Mouse (Mus musculus) neural tube, embryonic 13.5 days (tissue): ENCODE data around the gene Fgf9. TPM values are rescaled to one million over a fixed set of nuclear protein-coding genes. Genes with fewer than 3 reads are reported as not detected.

Experiments used
- ATAC-seq: fragments of 200-750 bp; cut with Nextera tagmentation; 2 replicates; pipeline ENCODE4 v1.8.0; 2017; ENCODE audit warnings: low read depth, mild to moderate bottlenecking, moderate TSS enrichment, moderate library complexity
- H3K27ac ChIP-seq: fragments of 300-500 bp; sonication (generic); replicated peaks from 2 replicates; pipeline ENCODE4 v1.5.1; 2015; ENCODE audit warnings: moderate library complexity, mild to moderate bottlenecking, inconsistent platforms
- H3K27me3 ChIP-seq: fragments of 300-500 bp; sonication (generic); 2 replicates; pipeline ENCODE4 v1.6.1; 2015; ENCODE audit warnings: mild to moderate bottlenecking, inconsistent platforms
- H3K36me3 ChIP-seq: fragments of 300-500 bp; sonication (generic); 2 replicates; pipeline ENCODE4 v1.6.1; 2015; ENCODE audit warnings: mild to moderate bottlenecking, inconsistent platforms
- H3K4me1 ChIP-seq: fragments of 300-500 bp; sonication (generic); replicated peaks from 2 replicates; pipeline ENCODE4 v1.6.1; 2015; ENCODE audit warnings: inconsistent platforms
- H3K4me2 ChIP-seq: fragments of 300-500 bp; sonication (generic); 2 replicates; pipeline ENCODE4 v1.6.1; 2015; ENCODE audit warnings: inconsistent platforms, mild to moderate bottlenecking, moderate library complexity
- H3K4me3 ChIP-seq: fragments of 300-500 bp; sonication (generic); 2 replicates; pipeline ENCODE4 v1.5.1; 2015; ENCODE audit warnings: mild to moderate bottlenecking, inconsistent platforms
- H3K9ac ChIP-seq: fragments of 300-500 bp; sonication (generic); 2 replicates; pipeline ENCODE4 v1.6.1; 2015; ENCODE audit warnings: moderate library complexity, mild to moderate bottlenecking, inconsistent platforms
- H3K9me3 ChIP-seq: fragments of 300-500 bp; sonication (generic); 2 replicates; pipeline ENCODE4 v1.6.1; 2016; ENCODE audit warnings: inconsistent platforms
- WGBS: fragments of 180-500 bp; shearing (Covaris S2); methylation state at CpG from one replicate; pipeline ENCODE4 v1.1.7; 2015; 5-methylcytosine and 5-hydroxymethylcytosine counted together
- polyA plus RNA-seq: library from polyadenylated mRNA; unstranded; fragments of >200 nt; fragmentation: Nextera tagmentation; extraction: Ambion mirVana; gene quantifications from 2 replicates; pipeline ENCODE4 v1.2.1, GENCODE M21; 2015

Gene Fgf9
- polyA plus RNA-seq = 13.0 and 17.5 TPM in 2 replicates

DNA sequence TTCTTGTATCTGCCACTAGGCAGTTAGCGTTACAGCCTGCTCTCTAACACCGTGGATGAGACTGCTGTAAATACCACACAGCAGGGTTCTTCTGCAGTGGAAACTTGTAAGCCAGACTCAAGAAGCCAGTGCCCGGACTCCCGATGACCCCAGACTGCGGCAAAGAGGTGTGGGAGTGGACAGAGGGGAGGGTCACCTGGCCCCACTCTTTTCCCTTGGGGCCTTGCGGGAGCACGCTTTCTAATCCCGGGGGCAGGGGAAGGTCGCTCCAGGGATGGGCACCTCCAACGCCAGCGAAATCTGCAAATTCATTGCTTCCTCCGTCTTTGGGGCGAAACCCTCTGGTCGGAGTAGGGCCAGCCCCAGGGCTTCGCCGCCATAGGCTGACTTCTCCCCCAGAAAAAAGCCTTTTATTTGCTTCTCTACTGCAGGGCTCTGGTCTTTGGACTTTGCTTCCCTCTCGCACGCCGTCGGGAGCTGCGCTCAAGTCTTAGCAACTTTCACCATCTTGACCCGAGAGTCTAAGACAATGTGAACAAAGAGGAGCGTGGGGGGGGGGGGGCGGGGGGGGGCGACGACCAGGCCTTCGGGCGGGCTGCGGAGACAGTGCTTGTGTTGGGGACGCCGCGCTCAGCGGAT is at the start of gene Fgf9:
Fgf9 (plus strand) TSS at position 67 of the 639 bp plus-strand sequence.
- H3K9me3 ChIP-seq = no peaks in the 10 kb centered on the region
- peaks cover 51% of the 10 kb centered on the region for H3K4me1 ChIP-seq
- H3K36me3 ChIP-seq = no peaks in the 10 kb centered on the region
- peak within 1 kb of the TSS; percentile 69 for H3K4me3 ChIP-seq
- ATAC-seq = peak; percentile 6; the same call in 1 of the 2 replicates
- under 1% methylated on average over 31 of the region's 33 CpGs for WGBS
- H3K4me2 ChIP-seq = peak within 1 kb of the TSS; percentile 96
- H3K9ac ChIP-seq = peak within 1 kb of the TSS; percentile 82
- peak within 1 kb of the TSS; percentile 52 for H3K27ac ChIP-seq
- H3K27me3 ChIP-seq = peaks cover 43% of the 10 kb centered on the region

DNA sequence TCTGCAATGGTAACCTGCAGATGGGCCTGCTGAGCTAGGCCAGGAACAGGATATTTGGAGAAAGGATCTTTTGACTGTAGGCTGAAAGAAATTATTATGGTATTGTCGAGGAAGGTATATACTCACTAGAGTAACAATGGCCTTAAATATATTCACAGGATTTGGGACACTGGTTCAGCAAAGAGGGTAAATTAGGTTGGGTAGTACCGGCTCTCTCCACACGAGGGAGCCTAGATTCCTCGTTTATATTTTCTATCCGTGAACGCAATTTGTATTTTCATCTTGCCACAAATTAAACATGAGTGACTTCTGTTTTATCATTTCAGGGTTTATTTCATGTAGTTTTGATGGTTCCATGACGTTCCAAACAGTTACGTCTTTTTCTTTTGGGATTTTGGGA is 35.8 kb upstream of the Fgf9 start:
- Histone ChIP-seq H3K4me2 (no peak overlapping the region), H3K9ac (no peak overlapping the region), H3K27me3 (no peaks in the 10 kb centered on the region; the same call in 1 of the 2 replicates), H3K36me3 (no peaks in the 10 kb centered on the region), H3K4me1 (peaks cover 4% of the 10 kb centered on the region; the same call in 1 of the 2 replicates), H3K9me3 (no peaks in the 10 kb centered on the region), H3K27ac (no peak overlapping the region), H3K4me3 (no peak overlapping the region)
- 10% methylated on average over 8 of the region's 8 CpGs for WGBS
- ATAC-seq = no peak

DNA sequence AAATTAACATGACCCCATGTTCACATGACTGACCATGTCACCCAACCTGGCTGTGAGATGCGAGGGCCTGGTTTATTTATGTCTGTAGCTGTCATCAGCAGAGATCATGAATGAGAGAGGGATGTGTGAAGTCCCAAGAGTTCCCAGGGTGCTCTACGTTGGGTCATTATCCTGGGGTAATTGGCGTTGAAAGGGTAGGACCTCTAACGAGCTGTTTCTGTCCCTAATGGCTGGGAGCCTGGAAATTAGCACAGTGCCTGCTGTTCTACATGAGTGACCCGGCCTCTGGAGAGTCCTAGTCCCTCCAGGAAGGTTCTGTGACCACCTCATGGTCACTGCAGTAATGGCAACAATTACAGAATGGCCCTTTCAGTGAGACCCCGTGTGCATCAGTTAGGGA is 34.2 kb upstream of the Fgf9 start:
- no peak overlapping the region for H3K9ac ChIP-seq
- WGBS = 6% methylated on average over 6 of the region's 6 CpGs
- H3K27me3 ChIP-seq = no peaks in the 10 kb centered on the region; the same call in 1 of the 2 replicates
- no peak overlapping the region for H3K27ac ChIP-seq
- H3K4me3 ChIP-seq = no peak overlapping the region
- no peak overlapping the region for H3K4me2 ChIP-seq
- H3K9me3 ChIP-seq = no peaks in the 10 kb centered on the region
- no peaks in the 10 kb centered on the region for H3K36me3 ChIP-seq
- peaks cover 4% of the 10 kb centered on the region; the same call in 1 of the 2 replicates for H3K4me1 ChIP-seq
- no peak for ATAC-seq

DNA sequence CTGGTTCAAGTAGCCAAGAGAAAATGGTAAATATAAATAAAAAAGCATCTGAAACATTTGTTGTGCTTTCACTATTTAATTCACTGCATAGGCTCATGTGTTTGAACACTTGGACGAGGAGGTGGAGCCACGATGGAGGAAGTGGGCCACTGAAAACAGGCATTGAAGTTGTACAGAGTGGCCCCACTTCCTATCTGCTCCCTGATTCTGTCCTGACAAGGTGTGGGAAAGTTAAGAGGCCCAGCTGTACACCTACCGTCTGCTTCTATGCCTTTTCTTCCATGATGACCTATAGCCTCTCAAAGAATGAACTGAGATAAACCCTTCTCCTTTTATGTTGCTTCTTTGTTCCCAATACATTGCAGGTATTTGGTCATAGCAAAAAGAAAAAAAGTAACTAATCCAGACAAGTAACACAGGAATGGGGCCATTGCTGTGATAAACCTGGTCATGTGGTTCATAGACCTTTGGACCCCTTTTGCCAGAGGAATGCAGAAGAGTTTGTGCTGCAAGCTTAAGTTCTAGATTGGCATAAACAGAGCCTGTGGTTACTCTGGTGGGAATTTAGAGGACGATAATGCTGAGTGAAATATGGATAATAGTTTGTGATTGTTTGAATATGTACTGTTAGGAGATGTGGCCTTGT is 23.6 kb upstream of the Fgf9 start:
- Histone ChIP-seq H3K27ac (no peak overlapping the region), H3K27me3 (no peaks in the 10 kb centered on the region), H3K9me3 (no peaks in the 10 kb centered on the region), H3K9ac (no peak overlapping the region), H3K36me3 (no peaks in the 10 kb centered on the region), H3K4me2 (no peak overlapping the region), H3K4me3 (no peak overlapping the region), H3K4me1 (no peaks in the 10 kb centered on the region)
- WGBS = 87% methylated on average over 4 of the region's 4 CpGs
- no peak for ATAC-seq

DNA sequence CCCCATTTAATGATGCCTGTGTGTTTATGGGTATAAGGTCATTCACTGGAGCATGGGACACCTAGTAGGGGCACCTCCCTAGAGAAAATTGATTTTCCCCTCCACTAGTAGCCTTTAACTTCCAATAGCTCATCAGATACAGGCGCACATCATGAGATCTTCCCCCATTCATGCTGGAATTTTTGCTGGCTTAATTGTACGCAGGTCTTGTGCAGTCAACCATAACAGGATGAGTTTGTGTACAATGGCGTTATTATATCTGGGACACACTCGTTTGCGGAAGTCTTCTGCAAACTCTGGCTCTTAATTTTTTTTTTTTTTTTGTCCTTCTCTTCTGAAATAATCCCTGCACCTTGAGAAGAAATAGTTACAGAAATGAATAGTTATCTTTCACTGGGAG is 19.7 kb upstream of the Fgf9 start:
- H3K9me3 ChIP-seq = no peaks in the 10 kb centered on the region
- H3K9ac ChIP-seq = no peak overlapping the region
- no peak overlapping the region for H3K27ac ChIP-seq
- ATAC-seq = no peak
- WGBS = 79% methylated on average over 5 of the region's 5 CpGs
- H3K36me3 ChIP-seq = no peaks in the 10 kb centered on the region
- H3K27me3 ChIP-seq = no peaks in the 10 kb centered on the region
- H3K4me1 ChIP-seq = no peaks in the 10 kb centered on the region
- no peak overlapping the region for H3K4me3 ChIP-seq
- H3K4me2 ChIP-seq = no peak overlapping the region

- 28% methylated on average over 2 of the region's 2 CpGs for WGBS
Measured at GRCm38 (mm10) chr14:58067586-58067985, 2.8 kb upstream of the Fgf9 start.

DNA sequence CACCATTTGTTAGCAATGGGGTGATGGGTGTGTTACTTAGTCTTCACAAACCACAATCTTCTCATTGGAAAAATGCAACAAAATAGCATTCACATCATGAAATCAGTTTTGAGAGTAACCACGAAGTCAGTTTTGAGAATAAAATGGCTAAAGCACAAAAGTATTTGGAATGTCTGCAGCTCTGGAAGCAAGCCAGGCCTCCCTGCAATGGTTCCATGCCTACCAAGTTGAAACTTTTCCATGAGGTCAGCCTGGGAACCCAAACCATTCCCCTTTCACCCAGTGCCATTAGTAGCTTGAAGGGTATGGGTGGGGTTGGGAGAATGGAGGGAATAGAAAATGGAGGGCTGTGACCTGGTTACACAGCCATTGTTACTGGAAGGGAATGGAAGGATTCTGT is 1.7 kb upstream of the Fgf9 start:
- Histone ChIP-seq H3K27ac (no peak overlapping the region), H3K9me3 (no peaks in the 10 kb centered on the region), H3K9ac (no peak overlapping the region), H3K36me3 (no peaks in the 10 kb centered on the region), H3K4me3 (no peak overlapping the region), H3K27me3 (peaks cover 30% of the 10 kb centered on the region), H3K4me2 (no peak overlapping the region), H3K4me1 (peaks cover 31% of the 10 kb centered on the region)
- ATAC-seq = no peak
- 92% methylated on average over 1 of the region's 1 CpGs for WGBS

More at GRCm38 (mm10) chr14:58067586-58067985, 2.8 kb upstream of the Fgf9 start:
- no peak for ATAC-seq
- Histone ChIP-seq H3K9me3 (no peaks in the 10 kb centered on the region), H3K4me3 (no peak overlapping the region), H3K4me1 (peaks cover 21% of the 10 kb centered on the region), H3K4me2 (no peak overlapping the region), H3K9ac (no peak overlapping the region), H3K27me3 (peaks cover 19% of the 10 kb centered on the region), H3K27ac (no peak overlapping the region), H3K36me3 (no peaks in the 10 kb centered on the region)

DNA sequence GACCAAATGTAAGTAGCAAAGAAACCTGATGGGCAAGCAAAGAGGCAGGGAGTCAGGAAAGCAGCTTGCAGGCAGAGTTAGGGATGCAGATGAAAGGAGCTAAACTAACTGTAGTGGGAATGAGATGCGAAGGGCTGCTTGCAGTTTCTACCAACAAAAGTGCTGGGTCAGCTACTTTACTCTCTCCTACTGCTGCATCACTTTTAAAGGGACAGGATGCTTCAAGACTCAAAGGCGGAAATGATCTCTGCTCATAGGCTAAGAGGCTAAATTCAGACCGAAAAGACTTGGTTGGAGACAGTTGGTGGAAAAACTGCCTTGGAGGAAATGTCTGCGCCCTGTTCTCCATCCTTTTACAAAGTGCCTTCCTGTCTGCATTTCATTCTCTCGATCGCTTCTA is 420 bp upstream of the Fgf9 start:
- Histone ChIP-seq H3K9me3 (no peaks in the 10 kb centered on the region), H3K36me3 (no peaks in the 10 kb centered on the region), H3K27ac (no peak overlapping the region), H3K4me1 (peaks cover 44% of the 10 kb centered on the region), H3K4me2 (peak overlapping the region; percentile 96), H3K4me3 (peak overlapping the region; percentile 69), H3K27me3 (peaks cover 43% of the 10 kb centered on the region), H3K9ac (peak overlapping the region; percentile 82)
- ATAC-seq = no peak
- WGBS = 2% methylated on average over 6 of the region's 6 CpGs

GRCm38 (mm10) chr14:58071120-58071641 is 834 bp downstream of the Fgf9 start:
- H3K27ac ChIP-seq = peak overlapping the region; percentile 52

GRCm38 (mm10) chr14:58071830-58072770 is 1.8 kb downstream of the Fgf9 start:
- WGBS = under 1% methylated on average over 79 of the region's 85 CpGs
- peak overlapping the region; percentile 52 for H3K27ac ChIP-seq
- H3K9ac ChIP-seq = peak overlapping the region; percentile 82
- no peaks in the 10 kb centered on the region for H3K9me3 ChIP-seq
- H3K27me3 ChIP-seq = peaks cover 58% of the 10 kb centered on the region
- peak overlapping the region; percentile 96 for H3K4me2 ChIP-seq
- peaks cover 64% of the 10 kb centered on the region for H3K4me1 ChIP-seq
- no peaks in the 10 kb centered on the region for H3K36me3 ChIP-seq
- ATAC-seq = peak; percentile 75
- H3K4me3 ChIP-seq = peak overlapping the region; percentile 69

More at GRCm38 (mm10) chr14:58071120-58071641, 834 bp downstream of the Fgf9 start:
- WGBS = under 1% methylated on average over 31 of the region's 31 CpGs
- Histone ChIP-seq H3K4me1 (peaks cover 56% of the 10 kb centered on the region), H3K4me3 (peak overlapping the region; percentile 69), H3K9me3 (no peaks in the 10 kb centered on the region), H3K27me3 (peaks cover 49% of the 10 kb centered on the region), H3K9ac (peak overlapping the region; percentile 82), H3K4me2 (peak overlapping the region; percentile 96), H3K36me3 (no peaks in the 10 kb centered on the region)
- peak; percentile 13; the same call in 1 of the 2 replicates for ATAC-seq

- peak overlapping the region; percentile 82 for H3K9ac ChIP-seq
- H3K36me3 ChIP-seq = no peaks in the 10 kb centered on the region
- H3K27me3 ChIP-seq = peaks cover 66% of the 10 kb centered on the region
- under 1% methylated on average over 29 of the region's 29 CpGs for WGBS
- ATAC-seq = no peak
- H3K4me2 ChIP-seq = peak overlapping the region; percentile 96
- 0 out of 2 replicates have a peak overlapping the region, but pooled peaks have one; percentile 52 for H3K27ac ChIP-seq
- H3K9me3 ChIP-seq = no peaks in the 10 kb centered on the region
- peak overlapping the region; percentile 69 for H3K4me3 ChIP-seq
- H3K4me1 ChIP-seq = peaks cover 68% of the 10 kb centered on the region
Measured at GRCm38 (mm10) chr14:58072771-58073501, 2.6 kb downstream of the Fgf9 start.
